Mouse (Mus musculus) lung, postnatal 0 days (tissue): ENCODE measurements at regions not wholly inside any gene's neighbourhood (a gene's known extent, or its start where the extent isn't known, plus 50 kb on each side); places are given as distances from the start of the nearest gene placed in this dataset.

Source experiments
- ATAC-seq: fragments of 200-750 bp; cut with Nextera tagmentation; 2 replicates; pipeline ENCODE4 v1.8.0; 2017; ENCODE audit warnings: moderate library complexity
- DNase-seq: peaks from one replicate; pipeline ENCODE4 v3.0.0-alpha.2; 2016; ENCODE audit warnings: low spot score
- H3K27ac ChIP-seq: fragments of 300-500 bp; sonication (generic); 2 replicates; pipeline ENCODE4 v1.5.1; 2014; ENCODE audit warnings: antibody characterized with exemption, mild to moderate bottlenecking, low read length, mixed read lengths
- H3K27me3 ChIP-seq: fragments of 300-500 bp; sonication (generic); replicated peaks from 2 replicates; pipeline ENCODE4 v1.6.1; 2014; ENCODE audit warnings: low read length, mixed read lengths; ENCODE audit not compliant: insufficient read depth
- H3K36me3 ChIP-seq: fragments of 300-500 bp; sonication (generic); 2 replicates; pipeline ENCODE4 v1.6.1; 2014; ENCODE audit warnings: low read length, mixed read lengths; ENCODE audit not compliant: insufficient read depth
- H3K4me1 ChIP-seq: fragments of 300-500 bp; sonication (generic); 2 replicates; pipeline ENCODE4 v1.6.1; 2014; ENCODE audit warnings: antibody characterized with exemption, low read depth, low read length, mixed read lengths; ENCODE audit not compliant: insufficient read depth
- H3K4me2 ChIP-seq: fragments of 300-500 bp; sonication (generic); replicated peaks from 2 replicates; pipeline ENCODE4 v1.6.1; 2014; ENCODE audit warnings: low read depth, mild to moderate bottlenecking, low read length, moderate library complexity, mixed read lengths
- H3K4me3 ChIP-seq: fragments of 300-500 bp; sonication (generic); 2 replicates; pipeline ENCODE4 v1.5.1; 2014; ENCODE audit warnings: low read depth, low read length
- H3K9ac ChIP-seq: fragments of 300-500 bp; sonication (generic); replicated peaks from 2 replicates; pipeline ENCODE4 v1.6.1; 2014; ENCODE audit warnings: low read depth, mild to moderate bottlenecking
- H3K9me3 ChIP-seq: fragments of 300-500 bp; sonication (generic); 2 replicates; pipeline ENCODE4 v1.6.1; 2016; ENCODE audit warnings: low read length, mixed read lengths
- CTCF ChIP-seq: IDR thresholded peaks from 2 replicates; pipeline ENCODE4 v1.5.1; 2016; ENCODE audit warnings: antibody characterized with exemption, mild to moderate bottlenecking
- EP300 ChIP-seq: IDR thresholded peaks from 2 replicates; pipeline ENCODE4 v1.6.1; 2016; ENCODE audit warnings: antibody characterized with exemption, mild to moderate bottlenecking, control low read depth
- WGBS: fragments of 180-500 bp; shearing (Covaris S2); extraction: QIAGEN DNeasy Blood & Tissue Kit; methylation state at CpG from one replicate; pipeline ENCODE4 v1.1.7; 2014; 5-methylcytosine and 5-hydroxymethylcytosine counted together

DNA sequence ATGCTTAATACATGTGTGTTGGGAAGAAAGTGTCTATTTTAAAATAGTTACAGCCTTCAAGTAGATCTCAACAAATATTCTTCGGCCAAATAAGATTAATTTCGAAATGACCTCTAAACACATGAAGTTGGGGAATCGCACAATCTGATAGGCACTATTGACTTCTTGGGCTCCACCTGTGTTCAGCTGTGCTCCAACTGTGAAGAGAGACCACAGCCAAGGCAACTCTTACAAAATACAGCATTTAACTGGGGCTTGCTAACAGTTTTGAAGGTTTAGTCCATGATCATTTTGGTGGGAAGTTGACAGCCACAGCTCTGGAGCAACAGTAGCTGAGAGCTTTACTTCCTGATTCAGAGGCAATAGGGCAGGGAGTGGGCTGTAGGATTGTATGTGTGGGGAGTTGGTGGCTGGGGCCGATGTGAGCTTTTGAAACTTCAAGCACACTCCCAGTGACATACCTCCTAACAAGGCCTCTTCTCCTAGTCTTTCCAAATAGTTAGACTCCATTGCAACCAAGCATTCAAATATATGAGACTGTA lies 90.8 kb upstream of the Spry2 start:
- no peak overlapping the region for H3K9ac ChIP-seq
- TF ChIP-seq EP300 (no peak), CTCF (no peak)
- H3K4me2 ChIP-seq, result no peak overlapping the region
- no peak for ATAC-seq
- 92% methylated on average over 4 of the region's 4 CpGs for WGBS
- H3K27ac ChIP-seq, result no peak overlapping the region
- H3K27me3 ChIP-seq, result no peaks in the 10 kb centered on the region
- H3K4me3 ChIP-seq, result no peak overlapping the region
- no peaks in the 10 kb centered on the region for H3K4me1 ChIP-seq
- no peak for DNase-seq
- no peaks in the 10 kb centered on the region for H3K9me3 ChIP-seq
- H3K36me3 ChIP-seq, result no peaks in the 10 kb centered on the region

DNA sequence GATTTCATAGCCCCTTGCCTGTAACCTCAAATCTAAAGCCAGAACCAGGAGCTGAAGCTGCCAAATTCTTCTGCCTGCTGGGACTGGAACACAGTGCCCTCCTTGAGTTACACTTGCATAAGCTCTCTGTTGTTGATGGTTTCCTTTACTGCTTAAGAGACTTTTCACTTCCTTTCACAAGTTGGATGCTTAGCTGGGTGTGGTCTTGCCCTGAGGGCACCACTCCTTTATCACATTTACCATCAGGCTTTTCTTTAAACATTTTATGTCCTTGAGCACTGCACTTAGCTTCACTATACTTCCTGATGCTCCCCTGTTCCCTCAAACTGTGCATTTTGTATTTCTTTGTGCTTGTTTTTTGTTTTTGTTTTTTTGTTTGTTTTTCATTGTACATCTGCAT lies 92.1 kb upstream of the Spry2 start:
- H3K4me2 ChIP-seq, result no peak overlapping the region

DNA sequence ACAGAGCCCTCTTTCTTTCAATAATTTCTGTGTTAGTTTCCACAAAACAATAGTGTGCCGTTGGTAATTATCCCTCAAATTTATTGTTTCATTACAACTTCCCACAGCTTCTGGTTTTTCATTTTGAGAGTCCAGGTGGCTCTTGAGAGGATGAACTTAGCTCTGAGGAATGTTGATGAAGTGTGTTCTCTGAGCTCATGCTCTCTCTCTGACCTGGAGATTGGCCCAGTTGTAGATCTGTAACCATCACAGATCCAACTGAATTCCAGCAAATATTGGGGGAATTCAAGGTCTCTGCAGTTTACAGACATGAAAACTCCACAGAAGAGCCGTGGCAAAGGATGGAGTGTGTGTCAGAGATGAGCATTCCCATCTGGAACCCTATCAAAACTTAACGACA lies 96.5 kb upstream of the Spry2 start:
- no peak overlapping the region for H3K27ac ChIP-seq
- H3K9ac ChIP-seq, result no peak overlapping the region
- H3K27me3 ChIP-seq, result no peaks in the 10 kb centered on the region
- TF ChIP-seq EP300 (no peak), CTCF (no peak)
- H3K4me1 ChIP-seq, result no peaks in the 10 kb centered on the region
- no peak overlapping the region for H3K4me3 ChIP-seq
- ATAC-seq (no peak; the same call in 1 of the 2 replicates), DNase-seq (peak; percentile 37)
- no peak overlapping the region for H3K4me2 ChIP-seq
- no peaks in the 10 kb centered on the region for H3K36me3 ChIP-seq
- WGBS, result 37% methylated on average over 3 of the region's 3 CpGs
- no peaks in the 10 kb centered on the region for H3K9me3 ChIP-seq

More for the DNA sequence above, 92.1 kb upstream of the Spry2 start:
- DNase-seq, result no peak
- Histone ChIP-seq H3K9me3 (no peaks in the 10 kb centered on the region), H3K9ac (no peak overlapping the region), H3K4me3 (no peak overlapping the region), H3K36me3 (no peaks in the 10 kb centered on the region), H3K27ac (no peak overlapping the region), H3K4me1 (no peaks in the 10 kb centered on the region), H3K27me3 (no peaks in the 10 kb centered on the region)
- no peak for TF ChIP-seq CTCF
- TF ChIP-seq EP300, result no peak
- no peak for ATAC-seq

DNA sequence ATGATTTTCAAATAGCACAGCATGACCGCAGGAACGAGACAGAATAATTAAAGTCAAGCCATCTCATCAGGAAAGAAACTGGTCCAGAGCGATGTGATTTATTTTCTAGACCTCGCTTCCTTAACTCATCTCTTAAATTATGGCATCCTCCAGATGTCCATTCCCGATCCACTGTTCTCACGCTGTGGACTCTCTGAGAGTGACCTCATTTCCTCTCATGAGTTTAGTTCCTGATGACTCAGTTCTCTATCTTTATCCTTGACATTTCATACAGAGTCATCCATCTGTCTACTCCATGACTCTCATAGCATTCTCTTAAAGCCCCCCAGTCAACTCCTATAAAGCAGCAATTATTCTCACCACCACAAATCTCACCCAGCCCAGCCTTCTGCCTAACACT lies 103.2 kb upstream of the Spry2 start:
- Histone ChIP-seq H3K4me2 (no peak overlapping the region), H3K36me3 (no peaks in the 10 kb centered on the region), H3K9me3 (no peaks in the 10 kb centered on the region), H3K27me3 (no peaks in the 10 kb centered on the region), H3K27ac (no peak overlapping the region), H3K9ac (no peak overlapping the region), H3K4me3 (no peak overlapping the region), H3K4me1 (no peaks in the 10 kb centered on the region)
- ATAC-seq (peak; percentile 52), DNase-seq (peak; percentile 27)
- TF ChIP-seq EP300 (no peak), CTCF (no peak)
- 38% methylated on average over 6 of the region's 6 CpGs for WGBS

DNA sequence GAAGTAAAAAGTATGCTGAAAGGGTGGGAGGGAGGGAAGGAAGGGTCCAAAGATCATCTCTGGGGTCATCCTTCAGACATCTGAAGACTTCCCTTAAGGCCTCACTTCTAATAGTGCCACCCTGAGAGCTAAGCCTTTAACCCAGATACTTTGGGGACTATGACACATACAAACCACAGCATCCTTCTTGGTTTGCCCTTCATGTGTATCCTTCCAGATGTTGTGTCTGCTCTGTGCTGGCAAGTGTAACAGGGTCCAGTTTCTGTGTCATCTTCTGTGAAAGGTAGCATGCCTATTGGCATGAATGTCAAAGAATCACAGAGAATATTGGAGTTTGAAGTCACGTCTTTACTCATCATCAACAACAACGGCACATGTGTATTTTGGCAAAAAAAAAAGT lies 98.2 kb upstream of the Trim52 start:
- no peaks in the 10 kb centered on the region for H3K27me3 ChIP-seq
- 82% methylated on average over 2 of the region's 2 CpGs for WGBS
- no peaks in the 10 kb centered on the region for H3K4me1 ChIP-seq

DNA sequence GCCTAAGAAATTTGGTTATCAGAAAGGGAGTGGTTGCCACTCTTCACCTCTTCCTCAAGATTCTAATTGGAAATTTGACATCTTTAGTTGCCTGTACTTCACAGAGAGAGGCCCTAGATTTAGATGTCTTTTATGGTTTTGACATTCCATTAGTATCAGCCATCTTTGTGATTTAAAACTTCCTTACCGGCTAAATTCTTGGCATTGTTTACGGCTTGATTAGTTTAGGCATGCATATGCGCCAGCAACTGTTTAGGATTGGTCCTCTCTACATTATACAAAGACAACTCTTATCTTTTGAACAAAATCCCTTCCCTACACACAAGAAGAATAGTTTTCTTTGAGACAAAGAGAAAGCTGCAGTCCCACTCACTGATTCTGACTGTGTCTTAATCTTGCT lies 97.0 kb upstream of the Trim52 start:
- Histone ChIP-seq H3K27me3 (no peaks in the 10 kb centered on the region), H3K9me3 (no peaks in the 10 kb centered on the region), H3K4me2 (no peak overlapping the region), H3K27ac (no peak overlapping the region), H3K4me3 (no peak overlapping the region), H3K4me1 (no peaks in the 10 kb centered on the region), H3K36me3 (no peaks in the 10 kb centered on the region), H3K9ac (no peak overlapping the region)
- 58% methylated on average over 3 of the region's 3 CpGs for WGBS
- TF ChIP-seq CTCF (no peak), EP300 (no peak)
- ATAC-seq (no peak), DNase-seq (no peak)

More for the DNA sequence above, 98.2 kb upstream of the Trim52 start:
- H3K36me3 ChIP-seq, result no peaks in the 10 kb centered on the region
- H3K9me3 ChIP-seq, result no peaks in the 10 kb centered on the region
- TF ChIP-seq CTCF, result no peak
- no peak for TF ChIP-seq EP300
- DNase-seq, result no peak
- no peak overlapping the region for H3K4me3 ChIP-seq
- H3K9ac ChIP-seq, result no peak overlapping the region
- no peak overlapping the region for H3K4me2 ChIP-seq
- no peak for ATAC-seq
- no peak overlapping the region for H3K27ac ChIP-seq

DNA sequence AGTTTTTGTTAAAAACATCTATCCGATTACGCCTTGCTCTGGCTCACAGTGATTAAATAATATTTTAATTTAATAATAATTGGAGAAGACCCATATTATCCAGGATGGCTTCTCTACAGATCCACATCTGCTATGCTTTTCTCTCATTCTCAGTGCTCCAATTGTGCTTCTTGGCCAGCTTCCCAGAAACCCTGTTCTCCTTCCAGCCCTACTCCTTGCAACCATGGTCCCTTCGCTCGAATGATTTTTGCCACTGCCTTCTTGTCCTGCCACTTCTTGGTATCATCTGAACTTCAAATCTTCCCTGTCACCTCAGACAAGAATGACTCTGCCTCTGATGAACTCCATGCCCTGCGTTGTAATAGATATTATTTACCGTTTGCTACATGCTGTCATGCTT lies 95.0 kb upstream of the Trim52 start:
- no peak for ATAC-seq
- DNase-seq, result no peak
- Histone ChIP-seq H3K4me2 (no peak overlapping the region), H3K9ac (no peak overlapping the region), H3K27ac (no peak overlapping the region), H3K9me3 (no peaks in the 10 kb centered on the region), H3K27me3 (no peaks in the 10 kb centered on the region), H3K4me3 (no peak overlapping the region), H3K36me3 (no peaks in the 10 kb centered on the region), H3K4me1 (no peaks in the 10 kb centered on the region)
- TF ChIP-seq EP300, result no peak
- TF ChIP-seq CTCF, result no peak
- 78% methylated on average over 6 of the region's 6 CpGs for WGBS
